Mouse (Mus musculus) adrenal gland, adult (tissue): ENCODE data around the gene Csrp1.

ENCODE experiments used
- DNase-seq, 2 experiments: peaks; one replicate each; pipeline ENCODE4 v3.0.0; 2022 to 2023; ENCODE audit warnings: low spot score in 1 of 2; ENCODE audit not compliant: inconsistent age in 2 of 2

The Csrp1 gene

GRCm38 (mm10) chr1:135770237-135770636, 50.4 kb downstream of the Csrp1 start:
- DNase-seq, result no peak

- peak; percentile 62 to 86 for DNase-seq
These were observed 51.2 kb downstream of the Csrp1 start for GRCm38 (mm10) chr1:135770896-135771572.

GRCm38 (mm10) chr1:135771573-135771970, 51.7 kb downstream of the Csrp1 start:
- no peak for DNase-seq

GRCm38 (mm10) chr1:135776596-135776995, 56.7 kb downstream of the Csrp1 start:
- peak in 1 of 2 experiments; percentile 50 for DNase-seq

- peak in 1 of 2 experiments; percentile 66 for DNase-seq
These were observed 57.2 kb downstream of the Csrp1 start for GRCm38 (mm10) chr1:135777046-135777445.

- DNase-seq, result peak in 1 of 2 experiments; percentile 41
These were observed 59.1 kb downstream of the Csrp1 start, which contains the start of gene Tnni1 for GRCm38 (mm10) chr1:135778780-135779535. Gene Tnni1, plus strand, starts transcription at chr1:135779434.

- DNase-seq, result peak in 1 of 2 experiments; percentile 17
These were observed 60.8 kb downstream of the Csrp1 start for GRCm38 (mm10) chr1:135780649-135781048.

- DNase-seq, result peak; percentile 67 to 88
These were observed 61.4 kb downstream of the Csrp1 start for GRCm38 (mm10) chr1:135781220-135781619.

- peak; percentile 29 to 60 for DNase-seq
These were observed 63.0 kb downstream of the Csrp1 start for GRCm38 (mm10) chr1:135782816-135783215.

GRCm38 (mm10) chr1:135787799-135788198, 67.9 kb downstream of the Csrp1 start:
- DNase-seq, result peak; percentile 64 to 88

- peak; percentile 26 to 69 for DNase-seq
These were observed 68.8 kb downstream of the Csrp1 start for GRCm38 (mm10) chr1:135788708-135789107.

GRCm38 (mm10) chr1:135789815-135790214, 70.0 kb downstream of the Csrp1 start:
- DNase-seq, result peak; percentile 69 to 89

- no peak for DNase-seq
These were observed 72.5 kb downstream of the Csrp1 start for GRCm38 (mm10) chr1:135792143-135792939.

GRCm38 (mm10) chr1:135793370-135794215, 73.7 kb downstream of the Csrp1 start:
- DNase-seq, result no peak

GRCm38 (mm10) chr1:135794216-135795134, 74.6 kb downstream of the Csrp1 start:
- no peak for DNase-seq

GRCm38 (mm10) chr1:135798492-135798891, 78.6 kb downstream of the Csrp1 start:
- DNase-seq, result no peak

- no peak for DNase-seq
These were observed 79.3 kb downstream of the Csrp1 start for GRCm38 (mm10) chr1:135799109-135799627.

GRCm38 (mm10) chr1:135800192-135800950, 80.5 kb downstream of the Csrp1 start:
- no peak for DNase-seq
